Mouse (Mus musculus): Measurements from ENCODE around the gene Ampd2. TPM values are rescaled to one million over a fixed set of nuclear protein-coding genes. Genes with fewer than 3 reads are reported as not detected.

The Ampd2 gene
- 67.9 and 76.2 TPM in 2 replicates for polyA plus RNA-seq (2015; fragmentation: Nextera tagmentation; extraction: Ambion mirVana)

- Histone ChIP-seq H3K27ac (peak within 1 kb of the TSS; percentile 80), H3K4me2 (peak within 1 kb of the TSS; percentile 100), H3K27me3 (replicated peaks) (no peaks in the 10 kb centered on the region), H3K9ac (peak within 1 kb of the TSS; percentile 59), H3K4me1 (peaks cover 50% of the 10 kb centered on the region), H3K36me3 (replicated peaks) (no peaks in the 10 kb centered on the region), H3K9me3 (no peaks in the 10 kb centered on the region), H3K4me3 (peak within 1 kb of the TSS; percentile 50)
- ATAC-seq (replicated peaks), result no peak
- WGBS, result 1% methylated on average over 29 of the region's 29 CpGs
Measured at GRCm38 (mm10) chr3:108086470-108086979, at the start of gene Ampd2. Gene Ampd2, minus strand, starts transcription at chr3:108086651.

GRCm38 (mm10) chr3:108134701-108135100 is 48.2 kb upstream of the Ampd2 start:
- Histone ChIP-seq H3K4me1 (peaks cover 14% of the 10 kb centered on the region), H3K4me3 (no peak overlapping the region), H3K36me3 (replicated peaks) (no peaks in the 10 kb centered on the region; the same call in 1 of the 2 replicates), H3K9ac (no peak overlapping the region), H3K27ac (no peak overlapping the region), H3K9me3 (no peaks in the 10 kb centered on the region), H3K27me3 (replicated peaks) (no peaks in the 10 kb centered on the region), H3K4me2 (0 out of 2 replicates have a peak overlapping the region, but pooled peaks have one; percentile 3)
- no peak for ATAC-seq (replicated peaks)
- 42% methylated on average over 11 of the region's 11 CpGs for WGBS

- ATAC-seq (replicated peaks), result no peak
- Histone ChIP-seq H3K9ac (no peak overlapping the region), H3K4me1 (peaks cover 12% of the 10 kb centered on the region), H3K9me3 (no peaks in the 10 kb centered on the region), H3K27me3 (replicated peaks) (no peaks in the 10 kb centered on the region), H3K27ac (no peak overlapping the region), H3K4me2 (no peak overlapping the region), H3K36me3 (replicated peaks) (no peaks in the 10 kb centered on the region), H3K4me3 (no peak overlapping the region)
- 80% methylated on average over 1 of the region's 1 CpGs for WGBS
Measured at GRCm38 (mm10) chr3:108132484-108132883, 46.0 kb upstream of the Ampd2 start.

DNA sequence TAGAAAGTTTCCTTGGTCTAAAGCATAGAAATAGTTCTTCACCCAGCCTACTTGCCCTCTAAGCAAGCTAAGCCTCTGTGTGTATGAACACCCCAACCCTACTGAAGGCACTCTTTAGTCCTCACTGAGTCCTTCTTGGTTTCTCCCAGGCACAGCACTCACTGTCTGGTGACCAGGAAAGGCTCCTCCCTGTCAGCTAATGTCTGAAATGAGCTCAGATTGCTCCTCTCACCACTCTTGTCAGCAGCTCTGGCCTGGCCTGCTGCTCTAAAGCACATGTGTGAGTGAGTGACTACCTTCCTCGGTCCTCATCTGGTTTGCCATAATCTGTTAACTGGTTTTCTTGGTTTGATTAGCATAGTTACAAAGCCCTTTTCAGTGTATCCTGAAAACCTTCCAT is 45.4 kb upstream of the Ampd2 start:
- Histone ChIP-seq H3K36me3 (replicated peaks) (no peaks in the 10 kb centered on the region), H3K27me3 (replicated peaks) (no peaks in the 10 kb centered on the region), H3K4me2 (no peak overlapping the region), H3K27ac (no peak overlapping the region), H3K9me3 (no peaks in the 10 kb centered on the region), H3K9ac (no peak overlapping the region), H3K4me1 (peaks cover 11% of the 10 kb centered on the region), H3K4me3 (no peak overlapping the region)
- WGBS, result 89% methylated on average over 1 of the region's 1 CpGs
- ATAC-seq (replicated peaks), result no peak

- 94% methylated on average over 5 of the region's 5 CpGs for WGBS
- Histone ChIP-seq H3K4me1 (peaks cover 11% of the 10 kb centered on the region), H3K36me3 (replicated peaks) (no peaks in the 10 kb centered on the region), H3K4me3 (no peak overlapping the region), H3K27me3 (replicated peaks) (no peaks in the 10 kb centered on the region), H3K4me2 (no peak overlapping the region), H3K9ac (no peak overlapping the region), H3K27ac (no peak overlapping the region), H3K9me3 (no peaks in the 10 kb centered on the region)
- ATAC-seq (replicated peaks), result no peak
Measured at GRCm38 (mm10) chr3:108131216-108131615, 44.8 kb upstream of the Ampd2 start.

DNA sequence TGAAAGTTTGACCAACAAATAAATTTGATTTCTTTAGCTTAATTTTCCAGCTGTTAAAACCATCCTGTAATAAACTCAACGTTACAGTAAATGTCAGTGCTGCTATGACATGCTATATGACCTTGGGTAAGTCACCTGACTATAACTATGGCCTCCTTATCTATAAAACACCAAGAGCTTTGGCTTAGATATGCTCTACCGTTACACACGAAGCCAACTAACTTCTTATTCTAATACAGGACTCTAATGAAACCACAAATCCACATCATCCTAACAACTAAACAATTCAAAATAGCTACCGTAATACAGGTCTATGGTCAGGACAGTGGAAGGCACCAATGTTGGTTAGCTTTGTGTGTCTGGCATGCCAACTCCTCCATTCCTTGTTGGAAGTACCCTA is 43.4 kb upstream of the Ampd2 start:
- Histone ChIP-seq H3K4me2 (no peak overlapping the region), H3K9me3 (no peaks in the 10 kb centered on the region), H3K9ac (no peak overlapping the region), H3K27me3 (replicated peaks) (no peaks in the 10 kb centered on the region), H3K27ac (no peak overlapping the region), H3K36me3 (replicated peaks) (no peaks in the 10 kb centered on the region), H3K4me1 (peaks cover 7% of the 10 kb centered on the region), H3K4me3 (no peak overlapping the region)
- no peak for ATAC-seq (replicated peaks)
- 95% methylated on average over 4 of the region's 4 CpGs for WGBS

- Histone ChIP-seq H3K36me3 (replicated peaks) (no peaks in the 10 kb centered on the region), H3K27me3 (replicated peaks) (no peaks in the 10 kb centered on the region), H3K4me3 (no peak overlapping the region), H3K9ac (no peak overlapping the region), H3K4me1 (peaks cover 5% of the 10 kb centered on the region; the same call in 1 of the 2 replicates), H3K27ac (no peak overlapping the region), H3K9me3 (no peaks in the 10 kb centered on the region), H3K4me2 (no peak overlapping the region)
- ATAC-seq (replicated peaks), result no peak
- WGBS, result 92% methylated on average over 4 of the region's 4 CpGs
Measured at GRCm38 (mm10) chr3:108129367-108129766, 42.9 kb upstream of the Ampd2 start.

GRCm38 (mm10) chr3:108128520-108128919 is 42.1 kb upstream of the Ampd2 start:
- Histone ChIP-seq H3K36me3 (replicated peaks) (no peaks in the 10 kb centered on the region), H3K9ac (no peak overlapping the region), H3K4me2 (no peak overlapping the region), H3K4me3 (no peak overlapping the region), H3K9me3 (no peaks in the 10 kb centered on the region), H3K4me1 (peaks cover 5% of the 10 kb centered on the region; the same call in 1 of the 2 replicates), H3K27me3 (replicated peaks) (no peaks in the 10 kb centered on the region), H3K27ac (no peak overlapping the region)
- WGBS, result 87% methylated on average over 5 of the region's 5 CpGs
- ATAC-seq (replicated peaks), result no peak

DNA sequence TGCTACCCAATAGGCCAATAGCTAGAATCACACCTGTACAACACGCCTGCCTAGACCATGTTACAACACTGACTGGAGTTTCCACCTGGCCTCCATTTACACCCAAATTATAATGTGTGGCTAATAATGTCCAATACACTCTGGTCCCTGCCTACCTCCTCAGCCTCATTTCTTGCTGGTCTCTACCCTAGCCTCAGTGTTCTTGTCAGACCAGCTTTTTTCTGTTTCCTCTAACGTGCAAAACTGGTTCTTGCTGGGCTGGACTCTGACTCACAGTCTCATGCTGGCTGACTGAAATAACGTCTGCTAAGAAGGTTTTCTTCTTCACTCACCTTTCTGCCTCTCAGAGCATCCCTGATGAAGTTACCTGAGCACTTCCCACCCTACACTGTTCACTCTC is 39.9 kb upstream of the Ampd2 start:
- Histone ChIP-seq H3K4me3 (no peak overlapping the region), H3K9me3 (no peaks in the 10 kb centered on the region), H3K4me1 (no peaks in the 10 kb centered on the region), H3K4me2 (no peak overlapping the region), H3K36me3 (replicated peaks) (peaks cover 6% of the 10 kb centered on the region; the same call in 1 of the 2 replicates), H3K27me3 (replicated peaks) (no peaks in the 10 kb centered on the region), H3K27ac (no peak overlapping the region), H3K9ac (no peak overlapping the region)
- 92% methylated on average over 3 of the region's 3 CpGs for WGBS
- ATAC-seq (replicated peaks), result no peak

DNA sequence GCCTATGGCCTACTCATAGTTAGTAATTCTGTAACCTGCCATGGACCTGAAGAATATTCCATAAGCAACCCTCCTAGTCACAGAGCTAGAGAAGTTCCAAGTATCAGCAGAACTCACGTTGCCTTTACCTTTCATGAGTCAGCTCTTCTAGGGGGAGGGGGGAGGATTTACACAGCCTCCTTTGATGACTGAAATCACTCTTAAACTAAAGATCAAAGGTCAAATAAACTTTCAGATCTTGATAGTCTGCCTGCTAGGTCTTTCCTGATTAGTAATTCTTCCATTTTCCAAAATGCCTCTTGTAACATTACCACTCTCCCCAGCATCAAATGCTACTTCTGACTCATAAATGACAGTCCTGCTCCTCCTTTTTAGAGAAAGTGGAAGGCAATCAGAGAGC is 37.7 kb upstream of the Ampd2 start:
- no peak overlapping the region for H3K4me3 ChIP-seq
- no peaks in the 10 kb centered on the region for H3K9me3 ChIP-seq
- peaks cover 13% of the 10 kb centered on the region; the same call in 1 of the 2 replicates for H3K36me3 ChIP-seq (replicated peaks)
- ATAC-seq (replicated peaks), result no peak
- no peak overlapping the region for H3K4me2 ChIP-seq
- H3K9ac ChIP-seq, result no peak overlapping the region
- no peaks in the 10 kb centered on the region for H3K4me1 ChIP-seq
- no peak overlapping the region for H3K27ac ChIP-seq
- H3K27me3 ChIP-seq (replicated peaks), result no peaks in the 10 kb centered on the region
- WGBS, result 58% methylated on average over 1 of the region's 1 CpGs

DNA sequence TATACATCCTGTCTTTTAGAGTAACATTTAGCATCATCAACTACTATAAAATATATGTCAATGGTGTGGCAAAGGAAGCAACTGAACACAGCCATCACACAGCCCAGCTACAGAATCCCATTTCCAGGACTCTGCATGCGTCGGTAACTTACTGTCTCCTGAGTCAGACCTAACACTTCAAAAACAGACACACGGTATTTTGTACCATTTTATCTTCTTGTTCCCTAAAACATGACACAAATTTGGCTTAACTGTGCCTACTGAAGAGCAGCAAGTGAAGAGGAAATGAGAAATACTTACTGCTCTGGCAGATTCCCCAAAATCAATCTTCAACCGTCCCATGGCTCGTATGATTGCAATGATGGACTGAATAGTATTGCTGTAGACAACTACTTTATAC is 36.8 kb upstream of the Ampd2 start:
- Histone ChIP-seq H3K4me2 (no peak overlapping the region), H3K9ac (no peak overlapping the region), H3K27ac (no peak overlapping the region), H3K27me3 (replicated peaks) (no peaks in the 10 kb centered on the region), H3K4me3 (no peak overlapping the region), H3K4me1 (no peaks in the 10 kb centered on the region), H3K9me3 (no peaks in the 10 kb centered on the region), H3K36me3 (replicated peaks) (peaks cover 13% of the 10 kb centered on the region; the same call in 1 of the 2 replicates)
- 94% methylated on average over 5 of the region's 5 CpGs for WGBS
- no peak for ATAC-seq (replicated peaks)

GRCm38 (mm10) chr3:108121101-108121500 is 34.6 kb upstream of the Ampd2 start:
- Histone ChIP-seq H3K27me3 (replicated peaks) (no peaks in the 10 kb centered on the region), H3K36me3 (replicated peaks) (peaks cover 13% of the 10 kb centered on the region; the same call in 1 of the 2 replicates), H3K9me3 (no peaks in the 10 kb centered on the region), H3K4me1 (no peaks in the 10 kb centered on the region), H3K27ac (no peak overlapping the region), H3K9ac (no peak overlapping the region), H3K4me2 (no peak overlapping the region), H3K4me3 (no peak overlapping the region)
- no peak for ATAC-seq (replicated peaks)
- 83% methylated on average over 3 of the region's 3 CpGs for WGBS

GRCm38 (mm10) chr3:108117465-108117864 is 31.0 kb upstream of the Ampd2 start:
- H3K4me2 ChIP-seq, result no peak overlapping the region
- H3K4me1 ChIP-seq, result no peaks in the 10 kb centered on the region
- no peak overlapping the region for H3K27ac ChIP-seq
- no peak overlapping the region for H3K4me3 ChIP-seq
- no peak overlapping the region for H3K9ac ChIP-seq
- peaks cover 24% of the 10 kb centered on the region; the same call in 1 of the 2 replicates for H3K36me3 ChIP-seq (replicated peaks)
- H3K27me3 ChIP-seq (replicated peaks), result no peaks in the 10 kb centered on the region
- WGBS, result 90% methylated on average over 6 of the region's 6 CpGs
- no peaks in the 10 kb centered on the region for H3K9me3 ChIP-seq
- no peak for ATAC-seq (replicated peaks)

Measured in midbrain, embryonic 15.5 days (tissue).